Mouse (Mus musculus) liver, embryonic 14.5 days (tissue): ENCODE results near the gene Armc2. TPM values are rescaled to one million over a fixed set of nuclear protein-coding genes. Genes with fewer than 3 reads are reported as not detected.

Experiments used
- ATAC-seq: fragments of 200-750 bp; cut with Nextera tagmentation; 2 replicates; pipeline ENCODE4 v1.8.0; 2017; ENCODE audit warnings: moderate number of reproducible peaks, mild to moderate bottlenecking, moderate library complexity; ENCODE audit not compliant: insufficient read depth
- DNase-seq, 3 experiments: peaks; one replicate each; pipeline ENCODE4 v3.0.0-alpha.2; 2012 to 2013; ENCODE audit warnings: low read depth in 3 of 3, low spot score in 3 of 3
- H3K27ac ChIP-seq: fragments of 300-500 bp; sonication (generic); 2 replicates; pipeline ENCODE4 v1.5.1; 2014; ENCODE audit warnings: moderate library complexity, mild to moderate bottlenecking, control low read depth, inconsistent platforms
- H3K27me3 ChIP-seq: fragments of 300-500 bp; sonication (generic); 2 replicates; pipeline ENCODE4 v1.6.1; 2014; ENCODE audit warnings: mild to moderate bottlenecking, low read length, moderate library complexity; ENCODE audit not compliant: control insufficient read depth, insufficient read depth
- H3K36me3 ChIP-seq: fragments of 300-500 bp; sonication (generic); replicated peaks from 2 replicates; pipeline ENCODE4 v1.6.1; 2014; ENCODE audit warnings: low read depth; ENCODE audit not compliant: control insufficient read depth, insufficient read depth
- H3K4me1 ChIP-seq, 2 experiments: fragments of 200-500 bp in 1 of 2; fragments of 300-500 bp in 1 of 2; sonication (generic) in 1 of 2; replicated peaks; 2 replicates each; pipeline ENCODE4 v1.6.1; 2012 to 2014; ENCODE audit warnings: antibody characterized with exemption in 1 of 2, inconsistent platforms in 1 of 2, low read length in 1 of 2; ENCODE audit not compliant: control insufficient read depth in 2 of 2, insufficient read depth in 2 of 2
- H3K4me2 ChIP-seq: fragments of 300-500 bp; sonication (generic); 2 replicates; pipeline ENCODE4 v1.6.1; 2014; ENCODE audit warnings: low read depth, mild to moderate bottlenecking, control low read depth, moderate library complexity
- H3K4me3 ChIP-seq, 2 experiments: fragments of 200-500 bp in 1 of 2; fragments of 300-500 bp in 1 of 2; sonication (generic) in 1 of 2; 2 replicates each; pipeline ENCODE4 v1.5.1; 2012 to 2014; ENCODE audit warnings: low read depth in 2 of 2, low read length in 2 of 2, mild to moderate bottlenecking in 2 of 2, control low read depth in 1 of 2, inconsistent platforms in 1 of 2, moderate library complexity in 1 of 2; ENCODE audit not compliant: insufficient read depth in 1 of 2
- H3K9ac ChIP-seq: fragments of 300-500 bp; sonication (generic); replicated peaks from 2 replicates; pipeline ENCODE4 v1.6.1; 2014; ENCODE audit warnings: mild to moderate bottlenecking, control low read depth, moderate library complexity
- H3K9me3 ChIP-seq: fragments of 300-500 bp; sonication (generic); 2 replicates; pipeline ENCODE4 v1.6.1; 2016; ENCODE audit warnings: low read length, mixed read lengths; ENCODE audit not compliant: control insufficient read depth
- CTCF ChIP-seq: IDR thresholded peaks from 2 replicates; pipeline ENCODE4 v1.5.1; 2016; ENCODE audit warnings: antibody characterized with exemption, low read depth, control low read depth
- EP300 ChIP-seq: IDR thresholded peaks from 2 replicates; pipeline ENCODE4 v1.6.1; 2016; ENCODE audit warnings: antibody characterized with exemption, low read depth
- WGBS: fragments of 180-500 bp; shearing (Covaris S2); extraction: QIAGEN DNeasy Blood & Tissue Kit; methylation state at CpG from one replicate; pipeline ENCODE4 v1.1.7; 2014; ENCODE audit not compliant: insufficient replicate concordance; 5-methylcytosine and 5-hydroxymethylcytosine counted together
- polyA plus RNA-seq, 2 experiments: library from polyadenylated mRNA; depleted of rRNA in 1 of 2; stranded (reverse) in 1 of 2; unstranded in 1 of 2; fragments of >200 nt; fragmentation: Nextera tagmentation in 1 of 2; extraction: Ambion mirVana in 1 of 2; gene quantifications; 2 replicates each; pipeline versions ENCODE4 v1.2.1 to v1.2.3; 2012 to 2014

Gene Armc2
- polyA plus RNA-seq, 2 experiments: 0.10 TPM; not detected in 1

- no peaks in the 10 kb centered on the region for H3K9me3 ChIP-seq
- no peak overlapping the region for H3K27ac ChIP-seq
- no peak overlapping the region for H3K4me2 ChIP-seq
- no peak for ATAC-seq
- peaks cover 24 to 25% of the 10 kb centered on the region in 2 experiments for H3K4me1 ChIP-seq
- no peak overlapping the region for H3K9ac ChIP-seq
- WGBS: 91% methylated on average over 11 of the region's 11 CpGs
- H3K4me3 ChIP-seq: no peak overlapping the region
- H3K36me3 ChIP-seq: peaks cover 39% of the 10 kb centered on the region
- no peaks in the 10 kb centered on the region for H3K27me3 ChIP-seq
- TF ChIP-seq EP300: no peak
- TF ChIP-seq CTCF: no peak
- no peak for DNase-seq
Observed at GRCm38 (mm10) chr10:41907473-41907872, 110.8 kb downstream of the Armc2 start.

DNA sequence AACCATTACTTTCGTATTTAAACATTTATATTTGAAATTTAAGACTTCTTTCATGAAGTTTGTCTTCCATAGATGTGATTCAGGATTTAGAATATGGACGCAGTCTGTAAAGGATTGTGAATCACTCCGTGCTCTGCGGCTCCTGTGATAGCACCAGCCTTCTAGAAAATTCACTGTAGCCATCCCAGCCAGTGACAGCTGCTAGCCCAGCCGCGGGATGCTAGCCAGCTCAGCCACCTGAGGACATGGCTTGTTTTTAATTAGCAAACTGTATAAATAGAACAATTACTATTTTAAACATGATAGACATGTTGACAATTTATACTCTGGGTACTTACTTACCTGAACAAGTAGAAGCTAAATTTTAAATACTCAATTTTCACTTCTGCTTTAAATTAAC lies 116.4 kb downstream of the Armc2 start:
- Histone ChIP-seq H3K27ac (no peak overlapping the region), H3K27me3 (no peaks in the 10 kb centered on the region), H3K9ac (no peak overlapping the region), H3K36me3 (peaks cover 45% of the 10 kb centered on the region), H3K4me3 (no peak overlapping the region), H3K9me3 (no peaks in the 10 kb centered on the region), H3K4me1 (no peaks in the 10 kb centered on the region), H3K4me2 (no peak overlapping the region)
- ATAC-seq (no peak), DNase-seq (no peak)
- TF ChIP-seq EP300 (no peak), CTCF (no peak)
- 89% methylated on average over 6 of the region's 6 CpGs for WGBS

GRCm38 (mm10) chr10:41901456-41901855 lies 116.8 kb downstream of the Armc2 start:
- Histone ChIP-seq H3K4me2 (no peak overlapping the region), H3K36me3 (peaks cover 42% of the 10 kb centered on the region), H3K9ac (no peak overlapping the region), H3K27me3 (no peaks in the 10 kb centered on the region), H3K4me1 (no peaks in the 10 kb centered on the region), H3K4me3 (no peak overlapping the region), H3K9me3 (no peaks in the 10 kb centered on the region), H3K27ac (no peak overlapping the region)
- TF ChIP-seq CTCF (no peak), EP300 (no peak)
- DNase-seq: no peak
- ATAC-seq: no peak
- 86% methylated on average over 8 of the region's 8 CpGs for WGBS

GRCm38 (mm10) chr10:41896865-41897264 lies 121.4 kb downstream of the Armc2 start:
- TF ChIP-seq EP300 (no peak), CTCF (no peak)
- H3K9ac ChIP-seq: no peak overlapping the region
- H3K4me1 ChIP-seq: no peaks in the 10 kb centered on the region; a peak in 1 of 4 replicates
- H3K27ac ChIP-seq: no peak overlapping the region
- no peaks in the 10 kb centered on the region for H3K9me3 ChIP-seq
- H3K4me2 ChIP-seq: no peak overlapping the region
- H3K36me3 ChIP-seq: peaks cover 21% of the 10 kb centered on the region
- DNase-seq (no peak), ATAC-seq (no peak)
- 84% methylated on average over 2 of the region's 2 CpGs for WGBS
- no peaks in the 10 kb centered on the region for H3K27me3 ChIP-seq
- no peak overlapping the region for H3K4me3 ChIP-seq

GRCm38 (mm10) chr10:41896425-41896824 lies 121.8 kb downstream of the Armc2 start:
- ATAC-seq (no peak), DNase-seq (no peak)
- H3K27ac ChIP-seq: no peak overlapping the region
- H3K9me3 ChIP-seq: no peaks in the 10 kb centered on the region
- no peaks in the 10 kb centered on the region for H3K27me3 ChIP-seq
- TF ChIP-seq EP300 (no peak), CTCF (no peak)
- H3K4me2 ChIP-seq: no peak overlapping the region
- H3K9ac ChIP-seq: no peak overlapping the region
- no peaks in the 10 kb centered on the region; a peak in 1 of 4 replicates for H3K4me1 ChIP-seq
- peaks cover 21% of the 10 kb centered on the region for H3K36me3 ChIP-seq
- H3K4me3 ChIP-seq: no peak overlapping the region
